Mouse (Mus musculus): ENCODE results near the gene Ccrl2.

GRCm38 (mm10) chr9:111042266-111042665 is 15.1 kb downstream of the Ccrl2 start:
- no peak for TF ChIP-seq CTCF (conservative IDR thresholded peaks at IDR 0.05; ENCODE audit: insufficient read depth, insufficient read length, low read depth, low read length)
- TF ChIP-seq POLR2A (IDR thresholded peaks at IDR 0.05; ENCODE audit: low read depth, low read length) = no peak

Data from kidney, adult 2 months (tissue).